Mouse (Mus musculus) cerebellum, adult 2 months (tissue): ENCODE data around the gene Trappc4. TPM values are rescaled to one million over a fixed set of nuclear protein-coding genes. Genes with fewer than 3 reads are reported as not detected.
"Not testable (repeated sequence)": the region's sequence is repeated elsewhere in the genome, so short reads cannot be mapped to it uniquely, and the experiment has no call there.

Experiments used
- DNase-seq, 2 experiments: peaks; one replicate each; pipeline ENCODE4 v3.0.0; 2021
- H3K27ac ChIP-seq: fragments of 200-500 bp; 2 replicates; pipeline ENCODE4 v1.5.1; 2012; ENCODE audit warnings: low read length, control low read depth, inconsistent platforms; ENCODE audit not compliant: insufficient read depth
- H3K27me3 ChIP-seq: fragments of 200-500 bp; 2 replicates; pipeline ENCODE4 v1.6.1; 2012; ENCODE audit warnings: inconsistent platforms, mild to moderate bottlenecking, low read length, moderate library complexity; ENCODE audit not compliant: control insufficient read depth, insufficient read depth
- H3K4me1 ChIP-seq: fragments of 200-500 bp; 2 replicates; pipeline ENCODE4 v1.6.1; 2011; ENCODE audit warnings: low read length; ENCODE audit not compliant: control insufficient read depth, insufficient read depth
- H3K4me3 ChIP-seq: fragments of 200-500 bp; replicated peaks from 2 replicates; pipeline ENCODE3; 2011; ENCODE audit warnings: mild to moderate bottlenecking, low read depth, low read length, control low read depth; ENCODE audit not compliant: insufficient read depth
- CTCF ChIP-seq: fragments of 200-500 bp; IDR thresholded peaks from 2 replicates; pipeline ENCODE4 v1.5.1; 2011; ENCODE audit warnings: low read depth, mild to moderate bottlenecking, control low read depth, low read length, moderate library complexity, borderline replicate concordance; ENCODE audit not compliant: insufficient read depth
- POLR2A ChIP-seq: fragments of 200-500 bp; IDR thresholded peaks from 2 replicates; pipeline ENCODE4 v1.6.1; 2011; ENCODE audit warnings: low read length, control low read depth, borderline replicate concordance; ENCODE audit not compliant: insufficient read depth
- WGBS: fragments of 180-500 bp; shearing (Covaris S2); methylation state at CpG from one replicate; pipeline ENCODE4 v1.1.7; 2018; 5-methylcytosine and 5-hydroxymethylcytosine counted together
- polyA plus RNA-seq: library from polyadenylated mRNA; depleted of rRNA; stranded (reverse); fragments of >200 nt; gene quantifications from 2 replicates; pipeline ENCODE4 v1.2.3, GENCODE M21; 2012

Trappc4 gene
- polyA plus RNA-seq, 1 experiment: 103 TPM

- H3K27me3 ChIP-seq: no peaks in the 10 kb centered on the region
Measured at GRCm38 (mm10) chr9:44432577-44433185, 25.3 kb upstream of the Trappc4 start.

GRCm38 (mm10) chr9:44423576-44423975 is 16.2 kb upstream of the Trappc4 start:
- Histone ChIP-seq H3K4me1 (no peaks in the 10 kb centered on the region), H3K27ac (no peak overlapping the region), H3K4me3 (no peak overlapping the region), H3K27me3 (no peaks in the 10 kb centered on the region)
- no peak for DNase-seq
- WGBS: 75% methylated on average over 4 of the region's 4 CpGs
- TF ChIP-seq POLR2A (no peak), CTCF (no peak)

More at GRCm38 (mm10) chr9:44432577-44433185, 25.3 kb upstream of the Trappc4 start:
- DNase-seq: no peak
- Histone ChIP-seq H3K27ac (no peak overlapping the region), H3K4me1 (no peaks in the 10 kb centered on the region), H3K4me3 (no peak overlapping the region)
- WGBS: 49% methylated on average over 5 of the region's 5 CpGs
- TF ChIP-seq CTCF: no peak
- TF ChIP-seq POLR2A: no peak

GRCm38 (mm10) chr9:44420280-44420898 is 13.0 kb upstream of the Trappc4 start:
- no peaks in the 10 kb centered on the region for H3K4me1 ChIP-seq
- no peak overlapping the region for H3K4me3 ChIP-seq
- no peaks in the 10 kb centered on the region for H3K27me3 ChIP-seq
- no peak overlapping the region for H3K27ac ChIP-seq
- TF ChIP-seq CTCF (no peak), POLR2A (no peak)
- DNase-seq: no peak
- 66% methylated on average over 5 of the region's 5 CpGs for WGBS

- H3K4me1 ChIP-seq, H3K27me3 ChIP-seq, DNase-seq, H3K4me3 ChIP-seq, H3K27ac ChIP-seq: not testable (repeated sequence)
- WGBS: 93% methylated on average over 9 of the region's 9 CpGs
Measured at GRCm38 (mm10) chr9:44419730-44420129, 12.3 kb upstream of the Trappc4 start.

- H3K27me3 ChIP-seq: no peaks in the 10 kb centered on the region
- H3K4me1 ChIP-seq: no peaks in the 10 kb centered on the region
- 59% methylated on average over 14 of the region's 14 CpGs for WGBS
- peak within 1 kb of the TSS; percentile 99 for H3K4me3 ChIP-seq
- peak within 1 kb of the TSS; percentile 90 for H3K27ac ChIP-seq
- DNase-seq: peak; percentile 20 to 60
- TF ChIP-seq CTCF: no peak
Measured at GRCm38 (mm10) chr9:44418519-44419385, 11.4 kb upstream of the Trappc4 start, which contains the start of gene Ccdc84. Ccdc84 (minus strand) TSS chr9:44418569.

- peak; percentile 72 for TF ChIP-seq CTCF
- TF ChIP-seq POLR2A: peak; percentile 85
- Histone ChIP-seq H3K27me3 (no peaks in the 10 kb centered on the region), H3K27ac (peak overlapping the region; percentile 90), H3K4me3 (peak overlapping the region; percentile 99), H3K4me1 (no peaks in the 10 kb centered on the region)
- DNase-seq: peak; percentile 93 to 97
- under 1% methylated on average over 38 of the region's 38 CpGs for WGBS
Measured at GRCm38 (mm10) chr9:44417892-44418363, 10.5 kb upstream of the Trappc4 start.

- no peaks in the 10 kb centered on the region for H3K4me1 ChIP-seq
- peak overlapping the region; percentile 99 for H3K4me3 ChIP-seq
- no peaks in the 10 kb centered on the region for H3K27me3 ChIP-seq
- 6% methylated on average over 26 of the region's 26 CpGs for WGBS
- TF ChIP-seq CTCF: no peak
- no peak for TF ChIP-seq POLR2A
- H3K27ac ChIP-seq: 0 out of 2 replicates have a peak overlapping the region, but pooled peaks have one; percentile 14
- peak in 1 of 2 experiments; percentile 10 for DNase-seq
Measured at GRCm38 (mm10) chr9:44417156-44417891, 9.9 kb upstream of the Trappc4 start.
